Comparison of ENCODE assay signal across 11 mouse cellular contexts in the genomic region with DNA sequence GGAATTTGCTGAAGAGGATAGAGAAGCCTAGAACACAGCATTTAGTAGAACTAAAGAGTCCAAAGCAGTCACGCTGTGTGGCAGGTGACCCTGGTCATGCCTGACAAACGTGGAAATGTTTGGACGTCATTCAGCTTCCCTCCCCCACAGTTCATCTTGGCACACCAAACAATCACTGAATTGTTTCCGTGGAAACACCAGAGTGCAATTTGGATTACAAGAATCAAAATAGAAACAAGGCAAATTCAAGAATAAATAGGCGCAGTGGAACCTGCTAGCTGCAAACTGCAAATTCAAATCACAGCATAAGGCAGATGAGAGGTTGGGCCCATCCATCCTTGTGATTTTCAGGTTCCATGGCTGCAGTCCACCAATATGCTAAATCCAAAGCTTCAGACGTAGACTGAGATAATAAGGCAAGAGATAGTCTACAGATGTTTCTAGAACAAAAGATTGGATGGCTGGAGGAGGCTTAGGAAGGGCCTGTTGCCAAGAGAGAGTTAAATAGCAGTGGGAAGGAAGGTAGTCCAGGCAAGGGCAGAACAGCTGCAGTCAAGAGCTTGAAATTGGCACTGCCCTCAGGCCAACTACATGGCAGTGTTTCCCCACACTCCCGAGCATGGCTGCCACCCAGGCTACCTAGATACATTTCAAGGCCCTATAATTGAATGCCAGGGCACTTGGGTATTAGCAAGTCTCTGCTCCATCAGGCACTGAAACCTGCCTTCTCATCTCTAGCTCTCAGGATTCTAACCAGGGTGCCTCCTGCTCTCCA. TPM values are rescaled to one million over a fixed set of nuclear protein-coding genes. Genes with fewer than 3 reads are reported as not detected.
DNase-seq lines count a peak whose midpoint lies in the region; ATAC-seq lines count a peak whose summit lies in the region.
"Had no signal": no experiment of that assay in that cellular context is flagged by ENCODE, and none has a peak within 500 bp of the region (broad histone marks: within the 10 kb centered on the region; RNA-seq: fewer than 3 reads in every experiment).

No protein-coding gene starts in this region.

- no peaks in the 10 kb centered on the region for H3K36me3 ChIP-seq in stomach, embryonic 16.5 days (ENCODE audit: control insufficient read depth, insufficient read depth, low read length)

- no peak for ATAC-seq in stomach, embryonic 16.5 days (ENCODE audit: insufficient read depth, low FRiP score)
- ATAC-seq: Patski had no signal

- WGBS in stomach, embryonic 16.5 days = 61% methylated on average over 7 of the region's 7 CpGs

- H3K27me3 ChIP-seq in stomach, embryonic 16.5 days (ENCODE audit: control insufficient read depth, insufficient read depth, low read length) = no peaks in the 10 kb centered on the region
- H3K27me3 ChIP-seq: Patski had no signal

- H3K4me1 ChIP-seq in stomach, embryonic 16.5 days (ENCODE audit: control insufficient read depth, insufficient read depth, low read length) = no peaks in the 10 kb centered on the region

- peak; percentile 44 to 77 for DNase-seq in kidney, postnatal 25 days
- no peak for DNase-seq in kidney, postnatal 4 days
- peak; percentile 63 to 72 for DNase-seq in cerebellum, postnatal 14 days
- DNase-seq in heart, adult 9 months (ENCODE audit: low spot score in 2 of 2) = peak; percentile 53 to 58
- DNase-seq in left cerebral cortex, adult 8-10 months (ENCODE audit: low spot score in 2 of 2) = peak; percentile 31 to 81
- no peak for DNase-seq in spleen, postnatal 14 days (ENCODE audit: low spot score in 2 of 2)
- no peak for DNase-seq in urinary bladder, adult 2 months (ENCODE audit: low spot score)

- no peak overlapping the region for H3K4me3 ChIP-seq in stomach, embryonic 16.5 days (replicated peaks; ENCODE audit: low read length)
- H3K4me3 ChIP-seq: erythroblast, embryonic 14.5 days; megakaryocyte, embryonic 14.5 days had no signal

- no peaks in the 10 kb centered on the region for H3K9me3 ChIP-seq in stomach, embryonic 16.5 days (replicated peaks; ENCODE audit: control insufficient read depth, low read length)
- H3K9me3 ChIP-seq: megakaryocyte, embryonic 14.5 days had no signal

- H3K9ac ChIP-seq in stomach, embryonic 16.5 days (ENCODE audit: low read length) = no peak overlapping the region

- H3K4me2 ChIP-seq in stomach, embryonic 16.5 days (ENCODE audit: low read depth, low read length) = no peak overlapping the region

- H3K27ac ChIP-seq in stomach, embryonic 16.5 days (ENCODE audit: low read length) = peak overlapping the region; percentile 61; the same call in 1 of the 2 replicates

RNA-seq across cellular contexts. Expression of a gene that starts 8.8 kb away (rescaled TPM):
- total RNA-seq in left cerebral cortex, adult 8-10 months (2022) = 1 to 10 TPM in 3 of 4 experiments, under 1 TPM in 1; 0.81 to 2.0 (median 1.8) TPM
- polyA plus RNA-seq in stomach, embryonic 16.5 days (2015; fragmentation: Nextera tagmentation; extraction: Ambion mirVana) = 0.50 and 0.70 TPM in 2 replicates
- 0.22 and 0.39 TPM in 2 replicates for polyA plus RNA-seq in urinary bladder, adult 2 months (2012; rRNA removed)

RNA-seq across cellular contexts. Expression of a gene that starts 26.9 kb away (rescaled TPM):
- total RNA-seq in left cerebral cortex, adult 8-10 months (2022) = under 1 TPM; 0.15 to 0.37 (median 0.22) TPM
- 1.3 and 1.9 TPM in 2 replicates for polyA plus RNA-seq in stomach, embryonic 16.5 days (2015; fragmentation: Nextera tagmentation; extraction: Ambion mirVana)
- 0.06 TPM in 2 replicates for polyA plus RNA-seq in urinary bladder, adult 2 months (2012; rRNA removed)
- polyA plus RNA-seq: erythroblast, embryonic 14.5 days; Patski had no signal

RNA-seq across cellular contexts. Expression of a gene that starts 34.9 kb away (rescaled TPM):
- total RNA-seq in left cerebral cortex, adult 8-10 months (2022) = not detected
- polyA plus RNA-seq in stomach, embryonic 16.5 days (2015; fragmentation: Nextera tagmentation; extraction: Ambion mirVana) = not detected in 2 replicates
- polyA plus RNA-seq in urinary bladder, adult 2 months (2012; rRNA removed) = not detected in 2 replicates
- polyA plus RNA-seq: erythroblast, embryonic 14.5 days; Patski had no signal

RNA-seq across cellular contexts. Expression of a gene that starts 53.7 kb away (rescaled TPM):
- 100 to 1,000 TPM; 103 to 109 (median 105) TPM for total RNA-seq in left cerebral cortex, adult 8-10 months (2022)
- 92.7 and 113 TPM in 2 replicates for polyA plus RNA-seq in stomach, embryonic 16.5 days (2015; fragmentation: Nextera tagmentation; extraction: Ambion mirVana)
- 64.1 and 77.6 TPM in 2 replicates for polyA plus RNA-seq in urinary bladder, adult 2 months (2012; rRNA removed)

RNA-seq across cellular contexts. Expression of a gene that starts 59.0 kb away (rescaled TPM):
- total RNA-seq in left cerebral cortex, adult 8-10 months (2022) = 10 to 100 TPM; 35.8 to 46.5 (median 38.4) TPM
- polyA plus RNA-seq in stomach, embryonic 16.5 days (2015; fragmentation: Nextera tagmentation; extraction: Ambion mirVana) = 51.6 and 55.7 TPM in 2 replicates
- polyA plus RNA-seq in urinary bladder, adult 2 months (2012; rRNA removed) = 24.5 and 25.9 TPM in 2 replicates

Comparison
In these comparisons a context has a peak if more than half of its experiments do, and no peak if none do; other contexts are left out.
1. DNase-seq: peak in kidney, postnatal 25 days (2 of 2), cerebellum, postnatal 14 days (2 of 2), heart, adult 9 months (2 of 2) and left cerebral cortex, adult 8-10 months (2 of 2); none in kidney, postnatal 4 days (0 of 2), spleen, postnatal 14 days (0 of 2) and urinary bladder, adult 2 months (single experiment).